ENCODE assay signal across 26 mouse cellular contexts in genomic region chr4:7142781-7143180, GRCm38 (mm10).
"Had no signal": no experiment of that assay in that cellular context is flagged by ENCODE, and none has a peak within 500 bp of the region (broad histone marks: within the 10 kb centered on the region; RNA-seq: fewer than 3 reads in every experiment).

No protein-coding gene starts in this region.

- DNase-seq: gastrocnemius, adult 2 months; gastrocnemius, postnatal 10 days; gastrocnemius, postnatal 25 days; heart, adult 18-20 months; heart, postnatal 10 days; heart, postnatal 4 days; kidney, adult 18-20 months; kidney, adult 9 months; kidney, postnatal 25 days; kidney, postnatal 4 days; liver; liver, embryonic 13.5 days had no signal

- H3K4me1 ChIP-seq: heart, embryonic 10.5 days; heart, embryonic 12.5 days; hindbrain, embryonic 10.5 days; hindbrain, embryonic 12.5 days; limb, embryonic 10.5 days; limb, embryonic 12.5 days; liver, embryonic 13.5 days had no signal

- H3K9me3 ChIP-seq: heart, embryonic 10.5 days; heart, embryonic 12.5 days; hindbrain, embryonic 10.5 days; hindbrain, embryonic 12.5 days; limb, embryonic 10.5 days; limb, embryonic 12.5 days; liver, embryonic 13.5 days had no signal

- H3K36me3 ChIP-seq: heart, embryonic 10.5 days; heart, embryonic 12.5 days; hindbrain, embryonic 10.5 days; hindbrain, embryonic 12.5 days; limb, embryonic 10.5 days; limb, embryonic 12.5 days; liver, embryonic 13.5 days had no signal

- H3K4me2 ChIP-seq: heart, embryonic 12.5 days; hindbrain, embryonic 12.5 days; hindbrain, embryonic 14.5 days; limb, embryonic 12.5 days; liver, embryonic 11.5 days; liver, embryonic 13.5 days had no signal

- H3K4me3 ChIP-seq: gastrocnemius, adult 2 months; heart, embryonic 10.5 days; heart, embryonic 12.5 days; hindbrain, embryonic 10.5 days; hindbrain, embryonic 12.5 days; layer of hippocampus, adult 2 months; left cerebral cortex, adult 2 months; limb, embryonic 10.5 days; limb, embryonic 12.5 days; liver, embryonic 13.5 days had no signal

- H3K9ac ChIP-seq: heart, embryonic 12.5 days; hindbrain, embryonic 12.5 days; hindbrain, embryonic 14.5 days; limb, embryonic 12.5 days; liver, embryonic 13.5 days had no signal

- H3K27ac ChIP-seq: gastrocnemius, adult 2 months; heart, embryonic 10.5 days; hindbrain, embryonic 10.5 days; hindbrain, embryonic 12.5 days; hindbrain, embryonic 14.5 days; layer of hippocampus, adult 2 months; left cerebral cortex, adult 2 months; limb, embryonic 10.5 days; limb, embryonic 12.5 days had no signal

- ATAC-seq: forebrain, embryonic 16.5 days; hindbrain, embryonic 16.5 days; inflammation-experienced regulatory T-cells, adult 6 months; intestine, postnatal 0 days had no signal

- H3K27me3 ChIP-seq: heart, embryonic 12.5 days; hindbrain, embryonic 12.5 days; limb, embryonic 12.5 days; liver, embryonic 13.5 days had no signal
